Mouse (Mus musculus) heart, embryonic 11.5 days (tissue): Measurements from ENCODE around the gene Hcar1. TPM values are rescaled to one million over a fixed set of nuclear protein-coding genes. Genes with fewer than 3 reads are reported as not detected.

ENCODE experiments used
- ATAC-seq: fragments of 200-750 bp; cut with Nextera tagmentation; replicated peaks from 2 replicates; pipeline ENCODE4 v1.8.0; 2017; ENCODE audit warnings: moderate library complexity; ENCODE audit not compliant: insufficient number of reproducible peaks, low FRiP score, low TSS enrichment
- H3K27ac ChIP-seq: fragments of 300-500 bp; sonication (generic); 2 replicates; pipeline ENCODE4 v1.5.1; 2014; ENCODE audit warnings: mild to moderate bottlenecking, low read depth, low read length
- H3K27me3 ChIP-seq: fragments of 300-500 bp; sonication (generic); 2 replicates; pipeline ENCODE4 v1.6.1; 2014; ENCODE audit warnings: mild to moderate bottlenecking, low read length, mixed read lengths; ENCODE audit not compliant: control insufficient read depth, insufficient read depth
- H3K36me3 ChIP-seq: fragments of 300-500 bp; sonication (generic); 2 replicates; pipeline ENCODE4 v1.6.1; 2014; ENCODE audit warnings: mild to moderate bottlenecking, low read length, moderate library complexity, mixed read lengths; ENCODE audit not compliant: control insufficient read depth, insufficient read depth
- H3K4me1 ChIP-seq: fragments of 300-500 bp; sonication (generic); 2 replicates; pipeline ENCODE4 v1.6.1; 2014; ENCODE audit warnings: low read length; ENCODE audit not compliant: control insufficient read depth, insufficient read depth
- H3K4me2 ChIP-seq: fragments of 300-500 bp; sonication (generic); 2 replicates; pipeline ENCODE4 v1.6.1; 2014; ENCODE audit warnings: mild to moderate bottlenecking, moderate library complexity
- H3K4me3 ChIP-seq: fragments of 300-500 bp; sonication (generic); 2 replicates; pipeline ENCODE4 v1.5.1; 2014; ENCODE audit warnings: low read depth, low read length
- H3K9ac ChIP-seq: fragments of 300-500 bp; sonication (generic); 2 replicates; pipeline ENCODE4 v1.6.1; 2014; ENCODE audit warnings: mild to moderate bottlenecking, low read depth, low read length, moderate library complexity
- H3K9me3 ChIP-seq: fragments of 300-500 bp; sonication (generic); replicated peaks from 2 replicates; pipeline ENCODE4 v1.6.1; 2016; ENCODE audit warnings: low read length; ENCODE audit not compliant: control insufficient read depth
- WGBS: fragments of 180-500 bp; shearing (Covaris S2); extraction: QIAGEN DNeasy Blood & Tissue Kit; methylation state at CpG from one replicate; pipeline ENCODE4 v1.1.7; 2014; ENCODE audit not compliant: insufficient replicate concordance; 5-methylcytosine and 5-hydroxymethylcytosine counted together
- polyA plus RNA-seq: library from polyadenylated mRNA; unstranded; fragments of >200 nt; fragmentation: Nextera tagmentation; extraction: Ambion mirVana; gene quantifications from 2 replicates; pipeline ENCODE4 v1.2.1, GENCODE M21; 2014

Gene Hcar1
- polyA plus RNA-seq, 1 experiment from 2014 or later, result not detected

- ATAC-seq, result no peak
- H3K4me3 ChIP-seq, result no peak overlapping the region
- H3K9ac ChIP-seq, result no peak overlapping the region
- H3K36me3 ChIP-seq, result no peaks in the 10 kb centered on the region
- no peaks in the 10 kb centered on the region for H3K4me1 ChIP-seq
- no peaks in the 10 kb centered on the region for H3K27me3 ChIP-seq
- H3K4me2 ChIP-seq, result no peak overlapping the region
- WGBS, result 74% methylated on average over 13 of the region's 13 CpGs
- H3K9me3 ChIP-seq, result no peaks in the 10 kb centered on the region
- no peak overlapping the region for H3K27ac ChIP-seq
These were observed 17.5 kb upstream of the Hcar1 start for GRCm38 (mm10) chr5:123897352-123897751.

GRCm38 (mm10) chr5:123896395-123896794 is 16.6 kb upstream of the Hcar1 start:
- no peaks in the 10 kb centered on the region for H3K27me3 ChIP-seq
- no peaks in the 10 kb centered on the region for H3K4me1 ChIP-seq
- H3K9ac ChIP-seq, result no peak overlapping the region
- no peak overlapping the region for H3K4me3 ChIP-seq
- no peaks in the 10 kb centered on the region for H3K36me3 ChIP-seq
- no peak overlapping the region for H3K4me2 ChIP-seq
- WGBS, result 70% methylated on average over 11 of the region's 11 CpGs
- ATAC-seq, result no peak
- no peak overlapping the region for H3K27ac ChIP-seq
- H3K9me3 ChIP-seq, result no peaks in the 10 kb centered on the region

GRCm38 (mm10) chr5:123893520-123893919 is 13.7 kb upstream of the Hcar1 start:
- Histone ChIP-seq H3K27ac (no peak overlapping the region), H3K9me3 (no peaks in the 10 kb centered on the region), H3K4me2 (no peak overlapping the region), H3K27me3 (no peaks in the 10 kb centered on the region), H3K36me3 (no peaks in the 10 kb centered on the region), H3K4me1 (no peaks in the 10 kb centered on the region), H3K4me3 (no peak overlapping the region), H3K9ac (no peak overlapping the region)
- whole genome bisulfite sequencing, result 88% methylated on average over 5 of the region's 5 CpGs
- no peak for ATAC-seq

- Histone ChIP-seq H3K9me3 (no peaks in the 10 kb centered on the region), H3K9ac (no peak overlapping the region), H3K27me3 (no peaks in the 10 kb centered on the region), H3K4me3 (no peak overlapping the region), H3K36me3 (no peaks in the 10 kb centered on the region), H3K4me1 (no peaks in the 10 kb centered on the region), H3K27ac (no peak overlapping the region), H3K4me2 (no peak overlapping the region)
- ATAC-seq, result no peak
- 36% methylated on average over 6 of the region's 6 CpGs for WGBS
These were observed 11.8 kb upstream of the Hcar1 start for GRCm38 (mm10) chr5:123891669-123892068.

GRCm38 (mm10) chr5:123890987-123891386 is 11.2 kb upstream of the Hcar1 start:
- Histone ChIP-seq H3K27ac (no peak overlapping the region), H3K9ac (no peak overlapping the region), H3K4me1 (no peaks in the 10 kb centered on the region), H3K4me2 (no peak overlapping the region), H3K36me3 (no peaks in the 10 kb centered on the region), H3K4me3 (no peak overlapping the region), H3K27me3 (no peaks in the 10 kb centered on the region), H3K9me3 (no peaks in the 10 kb centered on the region)
- ATAC-seq, result no peak
- 83% methylated on average over 5 of the region's 5 CpGs for WGBS

GRCm38 (mm10) chr5:123890312-123890711 is 10.5 kb upstream of the Hcar1 start:
- Histone ChIP-seq H3K27me3 (no peaks in the 10 kb centered on the region), H3K9ac (no peak overlapping the region), H3K27ac (no peak overlapping the region), H3K4me3 (no peak overlapping the region), H3K4me1 (no peaks in the 10 kb centered on the region), H3K4me2 (no peak overlapping the region), H3K36me3 (no peaks in the 10 kb centered on the region), H3K9me3 (no peaks in the 10 kb centered on the region)
- WGBS, result 71% methylated on average over 2 of the region's 2 CpGs
- ATAC-seq, result no peak

GRCm38 (mm10) chr5:123886365-123886764 is 6.5 kb upstream of the Hcar1 start:
- Histone ChIP-seq H3K27ac (no peak overlapping the region), H3K27me3 (no peaks in the 10 kb centered on the region), H3K4me3 (no peak overlapping the region), H3K9ac (no peak overlapping the region), H3K4me2 (no peak overlapping the region), H3K9me3 (no peaks in the 10 kb centered on the region), H3K36me3 (no peaks in the 10 kb centered on the region), H3K4me1 (no peaks in the 10 kb centered on the region)
- ATAC-seq, result no peak
- 65% methylated on average over 3 of the region's 3 CpGs for WGBS

- H3K27me3 ChIP-seq, result peaks cover 1% of the 10 kb centered on the region; the same call in 1 of the 2 replicates
- ATAC-seq, result no peak
- H3K4me1 ChIP-seq, result no peaks in the 10 kb centered on the region
- 66% methylated on average over 10 of the region's 10 CpGs for WGBS
- no peak overlapping the region for H3K27ac ChIP-seq
- no peak overlapping the region for H3K4me2 ChIP-seq
- no peaks in the 10 kb centered on the region for H3K9me3 ChIP-seq
- no peak overlapping the region for H3K4me3 ChIP-seq
- H3K9ac ChIP-seq, result no peak overlapping the region
- H3K36me3 ChIP-seq, result no peaks in the 10 kb centered on the region
These were observed 4.5 kb upstream of the Hcar1 start for GRCm38 (mm10) chr5:123884332-123884731.

GRCm38 (mm10) chr5:123883891-123884290 is 4.1 kb upstream of the Hcar1 start:
- H3K4me2 ChIP-seq, result no peak overlapping the region
- H3K9ac ChIP-seq, result no peak overlapping the region
- no peaks in the 10 kb centered on the region for H3K4me1 ChIP-seq
- H3K9me3 ChIP-seq, result no peaks in the 10 kb centered on the region
- peaks cover 2% of the 10 kb centered on the region; the same call in 1 of the 2 replicates for H3K27me3 ChIP-seq
- H3K4me3 ChIP-seq, result no peak overlapping the region
- H3K36me3 ChIP-seq, result no peaks in the 10 kb centered on the region
- WGBS, result 72% methylated on average over 7 of the region's 7 CpGs
- no peak for ATAC-seq
- no peak overlapping the region for H3K27ac ChIP-seq
